Mouse (Mus musculus) kidney, embryonic 16.5 days (tissue): Measurements from ENCODE around the gene AI661453. TPM values are rescaled to one million over a fixed set of nuclear protein-coding genes. Genes with fewer than 3 reads are reported as not detected.
A peak's percentile ranks its signal among the peaks of the same experiment; 100 is the strongest.

Experiments
- ATAC-seq: fragments of 200-750 bp; cut with Nextera tagmentation; 2 replicates; pipeline ENCODE4 v1.8.0; 2017; ENCODE audit warnings: moderate TSS enrichment; ENCODE audit not compliant: low FRiP score, low TSS enrichment
- H3K27ac ChIP-seq: fragments of 300-500 bp; sonication (generic); 2 replicates; pipeline ENCODE4 v1.5.1; 2014; ENCODE audit warnings: low read length
- H3K27me3 ChIP-seq: fragments of 300-500 bp; sonication (generic); 2 replicates; pipeline ENCODE4 v1.6.1; 2014; ENCODE audit warnings: low read length, control low read depth, mixed read lengths; ENCODE audit not compliant: insufficient read depth
- H3K36me3 ChIP-seq: fragments of 300-500 bp; sonication (generic); 2 replicates; pipeline ENCODE4 v1.6.1; 2014; ENCODE audit warnings: low read length, control low read depth, mixed read lengths; ENCODE audit not compliant: insufficient read depth
- H3K4me1 ChIP-seq: fragments of 300-500 bp; sonication (generic); 2 replicates; pipeline ENCODE4 v1.6.1; 2014; ENCODE audit warnings: low read length, control low read depth, mixed read lengths; ENCODE audit not compliant: insufficient read depth
- H3K4me2 ChIP-seq: fragments of 300-500 bp; sonication (generic); replicated peaks from 2 replicates; pipeline ENCODE4 v1.6.1; 2014; ENCODE audit warnings: low read depth, low read length
- H3K4me3 ChIP-seq: fragments of 300-500 bp; sonication (generic); 2 replicates; pipeline ENCODE4 v1.5.1; 2014; ENCODE audit warnings: mild to moderate bottlenecking, low read length
- H3K9ac ChIP-seq: fragments of 300-500 bp; sonication (generic); replicated peaks from 2 replicates; pipeline ENCODE4 v1.6.1; 2014; ENCODE audit warnings: low read length
- H3K9me3 ChIP-seq: fragments of 300-500 bp; sonication (generic); 2 replicates; pipeline ENCODE4 v1.6.1; 2016; ENCODE audit warnings: low read length, control low read depth
- WGBS: fragments of 180-500 bp; shearing (Covaris S2); extraction: QIAGEN DNeasy Blood & Tissue Kit; methylation state at CpG from one replicate; pipeline ENCODE4 v1.1.7; 2014; 5-methylcytosine and 5-hydroxymethylcytosine counted together
- polyA plus RNA-seq: library from polyadenylated mRNA; unstranded; fragments of >200 nt; fragmentation: Nextera tagmentation; extraction: Ambion mirVana; gene quantifications from 2 replicates; pipeline ENCODE4 v1.2.1, GENCODE M21; 2015

Gene AI661453
- polyA plus RNA-seq, 1 experiment from 2014 or later, result 2.5 TPM

DNA sequence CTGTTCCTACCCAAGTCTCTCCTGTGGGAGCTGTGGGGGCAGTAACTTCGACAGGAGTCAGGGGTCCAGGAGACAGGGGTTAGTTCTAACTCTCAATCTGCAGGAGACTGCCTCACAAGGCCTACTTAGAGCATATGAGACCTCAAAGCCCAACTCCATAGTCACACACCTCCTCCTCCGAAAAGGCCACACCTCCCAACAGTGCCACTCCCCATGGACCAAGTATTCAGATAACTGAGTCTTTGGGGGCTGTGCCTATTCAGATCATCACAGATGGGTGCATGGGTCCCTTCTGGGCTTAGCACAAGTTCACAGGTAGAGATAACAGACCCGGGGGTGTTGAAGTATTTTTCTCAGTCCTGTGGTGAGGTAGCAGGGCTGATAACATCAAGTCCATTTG is 25.3 kb downstream of the AI661453 start:
- WGBS, result 71% methylated on average over 3 of the region's 3 CpGs
- ATAC-seq, result no peak
- Histone ChIP-seq H3K4me3 (no peak overlapping the region), H3K36me3 (no peaks in the 10 kb centered on the region), H3K4me2 (no peak overlapping the region), H3K9ac (no peak overlapping the region), H3K27ac (no peak overlapping the region), H3K27me3 (no peaks in the 10 kb centered on the region), H3K9me3 (no peaks in the 10 kb centered on the region), H3K4me1 (peaks cover 42% of the 10 kb centered on the region)

DNA sequence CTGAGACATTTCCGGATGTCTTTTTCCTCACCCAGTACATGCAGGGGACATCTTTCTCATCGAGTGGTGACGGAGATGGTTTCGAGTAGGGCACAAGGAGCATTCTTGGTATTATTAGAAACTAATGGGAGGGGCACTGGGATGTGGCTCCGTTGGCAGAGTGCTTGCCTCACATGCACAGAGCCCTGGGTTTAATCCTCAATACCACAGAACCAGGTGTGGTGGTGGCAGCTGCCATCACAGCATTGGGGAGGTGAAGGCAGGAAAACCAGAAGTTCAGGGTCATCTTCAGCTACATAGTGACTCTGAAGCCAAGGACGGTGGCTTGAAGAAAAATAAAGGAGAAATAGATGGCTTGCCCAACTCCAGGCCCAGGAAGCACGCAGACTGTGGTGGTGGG is 25.8 kb downstream of the AI661453 start:
- no peaks in the 10 kb centered on the region for H3K9me3 ChIP-seq
- H3K4me2 ChIP-seq, result no peak overlapping the region
- no peak overlapping the region for H3K9ac ChIP-seq
- ATAC-seq, result no peak
- WGBS, result 82% methylated on average over 7 of the region's 7 CpGs
- no peak overlapping the region for H3K4me3 ChIP-seq
- H3K36me3 ChIP-seq, result no peaks in the 10 kb centered on the region
- H3K27ac ChIP-seq, result no peak overlapping the region
- H3K4me1 ChIP-seq, result peaks cover 42% of the 10 kb centered on the region
- H3K27me3 ChIP-seq, result peaks cover 4% of the 10 kb centered on the region; the same call in 1 of the 2 replicates

DNA sequence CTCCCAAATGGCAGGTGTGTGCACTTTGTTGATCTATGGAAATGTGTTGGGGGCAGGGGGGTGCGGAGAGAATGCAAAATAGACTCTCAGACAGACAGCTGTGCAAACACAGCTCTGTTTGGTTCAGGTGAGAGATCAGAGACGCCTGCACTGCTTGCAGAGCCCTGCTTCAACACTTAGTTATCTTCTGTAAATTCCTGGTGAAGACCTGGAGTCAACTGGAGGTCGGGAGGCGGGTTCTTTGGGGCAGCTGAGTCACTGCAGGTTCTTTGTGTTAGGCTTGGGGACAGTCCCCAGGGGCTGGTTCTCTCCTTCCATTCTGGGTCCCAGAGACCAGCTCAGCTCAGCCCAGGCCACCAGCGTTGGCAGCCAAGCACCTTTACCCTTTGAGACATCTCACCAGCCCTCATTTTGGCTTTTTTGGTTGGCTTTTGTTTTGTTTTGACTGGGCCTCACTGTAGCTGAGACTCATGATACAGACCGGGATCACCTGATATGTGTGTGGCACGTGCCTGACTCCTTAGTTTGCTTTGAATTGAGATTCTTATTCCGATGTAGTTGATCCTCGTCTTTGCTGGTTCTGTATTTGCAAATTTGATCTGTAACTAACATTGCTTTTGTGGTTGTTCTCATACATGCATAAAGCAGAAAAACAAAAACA is 26.4 kb downstream of the AI661453 start:
- Histone ChIP-seq H3K27me3 (peaks cover 10% of the 10 kb centered on the region; the same call in 1 of the 2 replicates), H3K4me2 (no peak overlapping the region), H3K27ac (no peak overlapping the region), H3K4me1 (peaks cover 42% of the 10 kb centered on the region), H3K36me3 (no peaks in the 10 kb centered on the region), H3K9ac (no peak overlapping the region), H3K4me3 (no peak overlapping the region), H3K9me3 (no peaks in the 10 kb centered on the region)
- WGBS, result 41% methylated on average over 9 of the region's 9 CpGs
- no peak for ATAC-seq

DNA sequence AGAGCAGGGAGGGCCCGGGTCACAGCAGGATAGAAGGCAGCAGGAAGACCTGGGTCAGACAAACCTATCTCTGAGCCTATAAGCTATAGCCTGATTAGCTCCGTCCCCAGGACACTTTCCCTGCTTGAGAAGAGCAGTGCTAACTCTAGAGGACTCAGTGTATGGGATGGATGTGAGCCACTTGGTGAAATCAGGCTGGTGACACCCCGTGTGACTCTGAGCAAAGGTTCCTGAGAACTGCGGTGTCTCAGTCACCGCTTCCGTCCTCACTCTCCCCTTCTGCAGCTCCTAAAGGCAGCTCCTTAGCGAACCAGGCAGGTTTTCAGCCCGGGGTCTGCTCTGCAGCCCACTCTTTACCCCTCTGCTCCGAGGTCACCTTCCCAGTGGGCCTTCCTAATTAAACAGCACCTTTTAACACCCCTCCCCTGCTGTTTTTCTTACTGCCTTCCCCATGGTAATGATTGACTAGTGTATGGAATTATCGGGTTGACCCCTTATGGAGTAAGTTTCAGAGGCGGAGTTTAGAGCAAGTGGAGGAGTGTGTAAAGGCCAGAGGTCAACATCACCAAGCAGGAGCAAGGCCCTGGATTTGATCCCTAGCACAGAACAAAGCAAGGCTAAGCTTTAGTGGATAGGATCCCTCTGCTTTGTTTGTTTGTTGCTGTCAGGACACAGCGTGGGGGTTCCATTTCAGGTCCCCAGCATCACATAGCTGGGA is 28.0 kb downstream of the AI661453 start:
- peaks cover 12% of the 10 kb centered on the region; the same call in 1 of the 2 replicates for H3K27me3 ChIP-seq
- no peak overlapping the region for H3K4me3 ChIP-seq
- H3K9me3 ChIP-seq, result no peaks in the 10 kb centered on the region
- peak overlapping the region; percentile 31; the same call in 1 of the 2 replicates for H3K27ac ChIP-seq
- ATAC-seq, result no peak
- H3K4me2 ChIP-seq, result no peak overlapping the region
- H3K36me3 ChIP-seq, result no peaks in the 10 kb centered on the region
- WGBS, result 50% methylated on average over 12 of the region's 12 CpGs
- H3K4me1 ChIP-seq, result peaks cover 50% of the 10 kb centered on the region
- no peak overlapping the region for H3K9ac ChIP-seq

DNA sequence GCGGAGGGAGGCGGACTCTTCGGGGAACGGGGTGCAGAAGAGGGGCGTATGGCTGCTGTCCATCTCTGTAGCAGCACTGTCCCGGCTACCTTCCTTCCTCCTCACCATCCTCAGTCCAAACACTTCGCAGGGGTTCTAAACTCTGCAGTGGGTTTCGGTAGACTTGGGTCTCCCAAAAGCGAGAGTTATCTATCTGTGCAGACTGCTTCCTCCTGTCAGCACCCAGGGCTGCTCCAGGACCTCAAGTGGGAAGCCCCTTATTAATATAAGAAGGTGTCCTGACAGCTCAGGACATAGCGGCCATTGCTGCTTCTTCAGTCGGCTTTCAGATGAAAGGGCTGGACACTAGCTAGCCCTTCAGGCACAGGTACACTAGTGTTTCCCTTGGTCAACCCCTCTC is 28.6 kb downstream of the AI661453 start:
- H3K4me3 ChIP-seq, result no peak overlapping the region
- no peak overlapping the region for H3K4me2 ChIP-seq
- H3K36me3 ChIP-seq, result no peaks in the 10 kb centered on the region
- no peaks in the 10 kb centered on the region for H3K9me3 ChIP-seq
- H3K27me3 ChIP-seq, result peaks cover 12% of the 10 kb centered on the region; the same call in 1 of the 2 replicates
- 79% methylated on average over 11 of the region's 11 CpGs for WGBS
- no peak overlapping the region for H3K9ac ChIP-seq
- ATAC-seq, result no peak
- peaks cover 50% of the 10 kb centered on the region for H3K4me1 ChIP-seq
- no peak overlapping the region for H3K27ac ChIP-seq

DNA sequence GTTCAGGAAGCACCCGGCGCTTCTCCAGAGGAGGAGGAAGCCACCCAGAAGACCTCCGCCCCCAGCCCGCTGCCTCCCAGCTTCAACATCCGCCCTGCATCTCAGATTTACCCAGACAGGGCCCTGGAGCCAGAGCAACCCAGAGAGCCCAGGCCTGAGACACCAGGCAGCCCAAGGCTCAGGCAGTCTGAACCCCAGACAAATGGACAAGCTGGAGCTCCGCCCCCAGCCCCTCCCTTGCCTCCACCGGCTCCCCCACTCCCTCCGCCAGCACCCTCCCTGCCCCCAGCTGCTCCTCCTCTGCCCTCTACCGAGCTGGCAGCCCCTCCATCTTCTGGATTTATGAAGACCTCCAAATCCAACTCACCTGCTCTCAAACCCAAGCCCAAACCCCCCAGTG is 29.9 kb downstream of the AI661453 start:
- Histone ChIP-seq H3K4me1 (peaks cover 50% of the 10 kb centered on the region), H3K4me2 (no peak overlapping the region), H3K27ac (no peak overlapping the region), H3K36me3 (no peaks in the 10 kb centered on the region), H3K9me3 (no peaks in the 10 kb centered on the region), H3K4me3 (no peak overlapping the region), H3K27me3 (peaks cover 12% of the 10 kb centered on the region; the same call in 1 of the 2 replicates), H3K9ac (no peak overlapping the region)
- ATAC-seq, result no peak
- 29% methylated on average over 8 of the region's 9 CpGs for WGBS

DNA sequence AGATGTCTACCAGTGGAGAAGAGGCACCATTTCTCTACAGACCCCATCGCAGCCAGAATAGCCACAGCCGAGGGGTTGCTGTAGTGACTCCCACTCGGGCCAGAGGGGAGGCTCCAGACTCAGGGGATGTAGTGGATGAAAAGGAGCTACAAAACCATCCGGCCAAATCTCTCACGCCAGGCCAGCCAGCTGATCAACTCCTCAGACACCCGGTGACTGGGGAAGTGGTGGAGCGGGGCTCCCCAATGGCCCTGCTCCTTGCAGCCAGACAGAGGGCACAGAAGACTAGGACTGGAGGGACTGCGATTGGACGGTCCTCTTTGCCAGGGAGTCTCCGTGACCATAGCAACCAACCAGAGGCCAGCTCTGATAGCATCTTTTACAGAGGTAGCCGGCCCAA is 31.2 kb downstream of the AI661453 start:
- WGBS, result 69% methylated on average over 11 of the region's 11 CpGs
- no peak overlapping the region for H3K4me3 ChIP-seq
- H3K27me3 ChIP-seq, result peaks cover 12% of the 10 kb centered on the region; the same call in 1 of the 2 replicates
- no peak overlapping the region for H3K4me2 ChIP-seq
- H3K36me3 ChIP-seq, result no peaks in the 10 kb centered on the region
- H3K9me3 ChIP-seq, result no peaks in the 10 kb centered on the region
- H3K27ac ChIP-seq, result no peak overlapping the region
- no peak overlapping the region for H3K9ac ChIP-seq
- H3K4me1 ChIP-seq, result peaks cover 50% of the 10 kb centered on the region
- ATAC-seq, result no peak

DNA sequence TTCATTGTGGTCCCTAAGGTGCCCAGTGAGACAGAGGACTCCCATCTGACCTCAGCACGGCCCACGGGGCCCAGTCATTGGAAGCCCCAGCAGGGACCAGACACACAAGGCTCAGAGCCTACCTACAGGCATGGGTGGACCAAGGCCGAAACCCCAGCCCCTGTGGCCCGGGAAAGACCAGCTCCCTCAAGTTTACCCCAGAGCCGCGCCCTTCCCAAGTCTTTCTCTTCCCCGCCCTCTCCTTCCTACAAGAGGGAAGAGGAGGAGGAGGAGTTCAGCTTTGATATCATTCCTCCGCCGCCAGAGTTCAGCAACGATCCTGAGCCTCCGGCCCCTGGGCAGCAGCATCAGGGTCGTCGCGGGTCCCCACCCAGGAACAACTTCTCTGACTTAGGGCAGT is 31.6 kb downstream of the AI661453 start:
- H3K4me2 ChIP-seq, result peak overlapping the region; percentile 48
- H3K4me3 ChIP-seq, result peak overlapping the region; percentile 31
- H3K36me3 ChIP-seq, result no peaks in the 10 kb centered on the region
- no peak overlapping the region for H3K27ac ChIP-seq
- H3K9ac ChIP-seq, result peak overlapping the region; percentile 42; the same call in 1 of the 2 replicates
- 20% methylated on average over 14 of the region's 14 CpGs for WGBS
- H3K9me3 ChIP-seq, result no peaks in the 10 kb centered on the region
- H3K4me1 ChIP-seq, result peaks cover 48% of the 10 kb centered on the region
- no peak for ATAC-seq
- peaks cover 12% of the 10 kb centered on the region; the same call in 1 of the 2 replicates for H3K27me3 ChIP-seq

DNA sequence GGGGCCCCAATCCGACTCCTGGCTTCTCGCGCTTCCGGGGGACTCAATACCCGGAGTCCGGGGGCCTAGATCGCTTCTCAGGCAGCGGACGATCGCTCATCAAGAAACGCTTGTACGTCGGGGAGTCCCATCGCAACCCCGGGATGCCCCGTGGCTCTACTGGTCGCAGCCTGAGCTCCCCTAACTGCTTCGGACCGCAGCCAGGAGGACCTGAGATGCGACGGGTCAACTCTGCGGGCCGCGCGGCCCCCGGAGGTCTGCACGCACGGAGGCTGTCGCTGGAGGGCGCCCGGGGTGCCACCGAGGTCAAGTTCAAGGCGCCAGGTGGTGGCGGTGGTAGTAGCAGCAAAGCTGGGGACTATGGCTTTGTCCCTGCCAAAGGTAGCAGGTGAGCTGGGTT is 32.1 kb downstream of the AI661453 start:
- no peaks in the 10 kb centered on the region for H3K36me3 ChIP-seq
- peaks cover 12% of the 10 kb centered on the region; the same call in 1 of the 2 replicates for H3K27me3 ChIP-seq
- peak overlapping the region; percentile 48 for H3K4me2 ChIP-seq
- H3K27ac ChIP-seq, result no peak overlapping the region
- peak overlapping the region; percentile 42; the same call in 1 of the 2 replicates for H3K9ac ChIP-seq
- peaks cover 45% of the 10 kb centered on the region for H3K4me1 ChIP-seq
- H3K4me3 ChIP-seq, result peak overlapping the region; percentile 31
- no peaks in the 10 kb centered on the region for H3K9me3 ChIP-seq
- ATAC-seq, result no peak
- WGBS, result 10% methylated on average over 34 of the region's 34 CpGs

DNA sequence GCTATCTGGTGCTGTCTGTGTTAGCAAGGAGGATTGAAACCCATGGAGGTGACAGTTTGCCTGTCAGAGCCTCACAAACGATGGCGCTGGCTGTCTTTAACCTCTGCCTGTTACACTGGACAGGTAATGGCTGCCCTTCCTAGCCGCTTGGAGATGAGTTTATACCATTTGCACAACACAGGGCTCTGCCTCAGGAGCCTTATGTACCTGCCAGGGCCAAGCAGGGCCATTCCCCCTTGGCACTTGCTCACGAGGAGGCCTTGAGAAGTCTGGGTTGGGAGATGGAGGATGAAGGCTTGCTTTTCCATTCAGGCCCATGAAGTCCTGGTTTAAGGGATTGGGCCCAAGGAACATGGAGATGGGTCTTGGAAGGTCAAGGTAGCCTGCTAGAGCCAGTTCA is 33.2 kb downstream of the AI661453 start:
- no peaks in the 10 kb centered on the region for H3K36me3 ChIP-seq
- no peak overlapping the region for H3K4me3 ChIP-seq
- peaks cover 33% of the 10 kb centered on the region for H3K4me1 ChIP-seq
- H3K9me3 ChIP-seq, result no peaks in the 10 kb centered on the region
- no peak for ATAC-seq
- no peak overlapping the region for H3K4me2 ChIP-seq
- H3K27me3 ChIP-seq, result peaks cover 12% of the 10 kb centered on the region; the same call in 1 of the 2 replicates
- H3K9ac ChIP-seq, result no peak overlapping the region
- 89% methylated on average over 4 of the region's 4 CpGs for WGBS
- no peak overlapping the region for H3K27ac ChIP-seq
